Mouse (Mus musculus) C2C12 (cell line): ENCODE results near the gene Rbak. TPM values are rescaled to one million over a fixed set of nuclear protein-coding genes. Genes with fewer than 3 reads are reported as not detected.
"Not testable (repeated sequence)": the region's sequence is repeated elsewhere in the genome, so short reads cannot be mapped to it uniquely, and the experiment has no call there.

Experiments
- H3K27me3 ChIP-seq: one replicate; pipeline ENCODE4 v1.6.1; 2011; ENCODE audit not compliant: control insufficient read depth, insufficient read depth, insufficient read length
- H3K36me3 ChIP-seq: one replicate; pipeline ENCODE4 v1.6.1; 2011; ENCODE audit not compliant: control insufficient read depth, insufficient read depth
- H3K4me3 ChIP-seq: one replicate; pipeline ENCODE4 v1.5.1; 2011; ENCODE audit warnings: mild to moderate bottlenecking, control low read depth; ENCODE audit not compliant: poor library complexity, insufficient read depth, severe bottlenecking
- H3K79me2 ChIP-seq: one replicate; pipeline ENCODE4 v1.6.1; 2011; ENCODE audit not compliant: control insufficient read depth, insufficient read depth
- H3K79me3 ChIP-seq: one replicate; pipeline ENCODE4 v1.6.1; 2011; ENCODE audit warnings: low read depth, control low read depth
- H3ac ChIP-seq: one replicate; pipeline ENCODE3; 2011; ENCODE audit warnings: low read depth; ENCODE audit not compliant: control insufficient read depth, insufficient read length
- CEBPB ChIP-seq: IDR thresholded peaks from one replicate; pipeline ENCODE4 v1.6.1; 2011; ENCODE audit warnings: low read depth, mild to moderate bottlenecking, control low read depth, moderate library complexity
- CTCF ChIP-seq: IDR thresholded peaks from one replicate; pipeline ENCODE4 v1.5.1; 2011; ENCODE audit not compliant: control insufficient read depth, insufficient read depth, insufficient read length
- FOSL1 ChIP-seq: IDR thresholded peaks from one replicate; pipeline ENCODE4 v1.8.0; 2011; ENCODE audit warnings: mild to moderate bottlenecking, low read length; ENCODE audit not compliant: poor library complexity, insufficient read depth, severe bottlenecking
- MAX ChIP-seq: IDR thresholded peaks from one replicate; pipeline ENCODE4 v1.6.1; 2011; ENCODE audit warnings: mild to moderate bottlenecking, control low read depth
- MYOD1 ChIP-seq: IDR thresholded peaks from one replicate; pipeline ENCODE4 v1.6.1; 2011; ENCODE audit warnings: low read depth; ENCODE audit not compliant: control insufficient read depth, insufficient read length
- MYOG ChIP-seq: IDR thresholded peaks from one replicate; pipeline ENCODE4 v1.6.1; 2011; ENCODE audit not compliant: control insufficient read depth, insufficient read length; ENCODE audit errors: extremely low read depth
- USF1 ChIP-seq: IDR thresholded peaks from one replicate; pipeline ENCODE4 v1.6.1; 2011; ENCODE audit warnings: low read depth, mild to moderate bottlenecking, control low read depth, moderate library complexity
- polyA plus RNA-seq: library from polyadenylated mRNA; unstranded; fragments of >200 nt; fragmentation: generic; extraction: Trizol; gene quantifications from one replicate; pipeline ENCODE4 v1.2.1, GENCODE M21; 2012; ENCODE audit warnings: missing spikeins

The Rbak gene
- polyA plus RNA-seq, 1 experiment = 2.8 TPM

- Histone ChIP-seq H3K27me3 (no peaks in the 10 kb centered on the region), H3K4me3 (no peak overlapping the region), H3ac (no peak overlapping the region), H3K36me3 (no peaks in the 10 kb centered on the region), H3K79me2 (no peaks in the 10 kb centered on the region), H3K79me3 (no peaks in the 10 kb centered on the region)
- TF ChIP-seq USF1 (no peak), CTCF (no peak), MYOD1 (no peak), MYOG (no peak), CEBPB (no peak), MAX (no peak), FOSL1 (no peak)
These were observed 30.5 kb downstream of the Rbak start for GRCm38 (mm10) chr5:143150044-143150443.

DNA sequence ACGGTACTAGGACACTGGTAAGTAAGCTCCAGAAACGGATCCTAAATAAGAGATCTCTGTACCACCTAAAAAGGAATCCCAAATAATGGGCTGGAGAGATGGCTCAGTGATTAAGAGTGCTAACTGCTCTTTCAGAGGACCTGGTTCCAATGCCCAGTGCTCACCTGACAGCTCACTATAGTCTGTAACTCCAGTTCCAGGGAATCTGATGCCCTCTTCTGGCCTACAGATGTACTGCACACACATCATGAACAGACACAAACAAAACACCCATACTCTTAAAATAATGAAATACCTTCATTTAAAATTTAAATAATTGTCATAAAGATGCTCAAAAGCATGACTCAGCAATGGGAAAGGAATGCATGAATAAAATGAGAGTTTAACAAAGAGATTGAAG lies 31.0 kb downstream of the Rbak start:
- H3K79me3 ChIP-seq = no peaks in the 10 kb centered on the region
- H3K4me3 ChIP-seq = no peak overlapping the region
- H3K79me2 ChIP-seq = no peaks in the 10 kb centered on the region
- TF ChIP-seq CTCF (no peak), MAX (no peak), CEBPB (no peak), FOSL1 (no peak), MYOG (no peak)
- H3ac ChIP-seq = no peak overlapping the region
- H3K36me3 ChIP-seq = no peaks in the 10 kb centered on the region
- H3K27me3 ChIP-seq = no peaks in the 10 kb centered on the region

GRCm38 (mm10) chr5:143148661-143149060 lies 31.9 kb downstream of the Rbak start:
- H3K4me3 ChIP-seq = no peak overlapping the region
- H3K79me3 ChIP-seq = no peaks in the 10 kb centered on the region
- no peak overlapping the region for H3ac ChIP-seq
- no peaks in the 10 kb centered on the region for H3K79me2 ChIP-seq
- H3K36me3 ChIP-seq = no peaks in the 10 kb centered on the region
- no peaks in the 10 kb centered on the region for H3K27me3 ChIP-seq
- TF ChIP-seq MAX (no peak), MYOG (no peak), CEBPB (no peak)

DNA sequence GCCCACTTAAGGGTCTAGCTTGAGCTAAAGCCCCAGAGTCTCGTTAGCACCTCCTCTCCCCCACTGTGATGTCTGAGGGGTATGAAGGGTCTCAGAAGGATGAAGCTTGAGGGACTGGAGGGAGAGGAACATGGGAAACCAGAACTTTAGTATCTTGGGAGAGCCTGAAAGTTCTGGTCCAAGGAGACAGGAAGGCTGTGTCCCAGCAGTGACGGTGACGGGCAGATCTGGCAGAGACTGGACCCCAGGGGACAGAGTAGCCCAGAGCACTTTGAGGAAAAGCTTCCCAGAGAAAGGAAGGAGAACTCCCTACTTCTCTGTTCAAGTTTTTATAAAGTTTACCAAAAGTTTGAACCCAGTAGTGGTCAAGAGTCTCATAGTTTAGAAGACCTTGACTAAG lies 33.1 kb downstream of the Rbak start, which contains the start of gene Olfr718-ps1:
TSS of gene Olfr718-ps1 (minus strand) at position 101 of the 400 bp plus-strand sequence.
- Histone ChIP-seq H3K27me3 (no peaks in the 10 kb centered on the region), H3K79me3 (no peaks in the 10 kb centered on the region), H3K36me3 (no peaks in the 10 kb centered on the region), H3K79me2 (no peaks in the 10 kb centered on the region), H3K4me3 (no peak within 1 kb of the TSS), H3ac (no peak within 1 kb of the TSS)
- TF ChIP-seq MAX (no peak), CEBPB (no peak), MYOD1 (no peak), MYOG (no peak), CTCF (no peak), USF1 (no peak), FOSL1 (no peak)

GRCm38 (mm10) chr5:143137580-143137979 lies 43.0 kb downstream of the Rbak start:
- no peaks in the 10 kb centered on the region for H3K79me2 ChIP-seq
- no peak overlapping the region for H3ac ChIP-seq
- no peaks in the 10 kb centered on the region for H3K36me3 ChIP-seq
- H3K27me3 ChIP-seq = peaks cover 4% of the 10 kb centered on the region
- TF ChIP-seq USF1 = no peak
- TF ChIP-seq MYOD1 = no peak
- TF ChIP-seq CEBPB = no peak
- no peak for TF ChIP-seq FOSL1
- TF ChIP-seq MYOG = no peak
- TF ChIP-seq CTCF = no peak
- no peaks in the 10 kb centered on the region for H3K79me3 ChIP-seq
- H3K4me3 ChIP-seq = no peak overlapping the region

GRCm38 (mm10) chr5:143135042-143135441 lies 45.5 kb downstream of the Rbak start:
- H3K4me3 ChIP-seq = no peak overlapping the region
- no peaks in the 10 kb centered on the region for H3K79me2 ChIP-seq
- no peaks in the 10 kb centered on the region for H3K79me3 ChIP-seq
- TF ChIP-seq MYOG (no peak), FOSL1 (peak; percentile 25), MAX (peak; percentile 24), CEBPB (no peak), USF1 (no peak)
- H3K27me3 ChIP-seq = no peaks in the 10 kb centered on the region
- H3K36me3 ChIP-seq = no peaks in the 10 kb centered on the region
- no peak overlapping the region for H3ac ChIP-seq

DNA sequence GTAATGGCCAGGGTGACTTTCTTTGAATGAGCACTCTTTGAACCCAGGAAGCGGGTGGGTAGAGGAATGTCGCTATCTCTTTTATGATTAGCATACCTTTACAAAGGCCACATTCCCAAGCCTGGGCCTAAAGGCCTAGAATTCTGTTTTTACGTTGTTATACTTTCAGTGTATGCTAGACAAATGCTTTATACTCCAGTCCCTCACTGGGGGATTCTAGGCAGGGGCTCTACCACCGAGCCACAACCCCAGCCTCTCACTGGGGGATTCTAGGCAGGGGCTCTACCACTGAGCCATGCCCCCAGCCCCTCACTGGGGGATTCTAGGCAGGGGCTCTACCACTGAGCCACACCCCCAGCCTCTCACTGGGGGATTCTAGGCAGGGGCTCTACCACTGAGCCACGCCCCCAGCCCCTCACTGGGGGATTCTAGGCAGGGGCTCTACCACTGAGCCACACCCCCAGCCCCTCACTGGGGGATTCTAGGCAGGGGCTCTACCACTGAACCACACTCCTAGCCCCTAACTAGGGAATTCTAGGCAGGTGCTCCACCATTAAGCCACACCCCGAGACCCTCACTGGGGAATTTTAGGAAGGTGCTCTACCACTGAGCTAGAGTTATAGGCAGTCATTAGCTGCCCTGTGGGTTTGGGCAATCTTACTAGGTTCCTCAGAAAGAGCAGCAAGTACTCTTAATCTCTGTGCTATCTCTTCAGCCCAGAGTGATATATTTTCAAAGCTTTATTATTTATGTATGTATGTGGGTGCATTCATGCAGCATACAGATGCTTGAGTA lies 46.2 kb downstream of the Rbak start:
- H3K27me3 ChIP-seq, H3ac ChIP-seq, H3K79me3 ChIP-seq, H3K79me2 ChIP-seq, H3K36me3 ChIP-seq, H3K4me3 ChIP-seq: not testable (repeated sequence)
